Comparison of ENCODE assay signal across 13 mouse cellular contexts in genomic region chr9:20689913-20690312, GRCm38 (mm10). TPM values are rescaled to one million over a fixed set of nuclear protein-coding genes. Genes with fewer than 3 reads are reported as not detected.
DNase-seq lines count a peak whose midpoint lies in the region; ATAC-seq and TF ChIP-seq lines count a peak whose summit lies in the region.
"Had no signal": no experiment of that assay in that cellular context is flagged by ENCODE, and none has a peak within 500 bp of the region (broad histone marks: within the 10 kb centered on the region; RNA-seq: fewer than 3 reads in every experiment).

No protein-coding gene starts in this region.

- peak; percentile 37; the same call in 1 of the 2 replicates for ATAC-seq in heart, embryonic 16.5 days (replicated peaks; ENCODE audit: extremely low read depth, insufficient read depth, low FRiP score)
- ATAC-seq in midbrain, embryonic 15.5 days (replicated peaks) = peak; percentile 58
- ATAC-seq in monocyte, adult 5-6 weeks (replicated peaks; ENCODE audit: insufficient number of reproducible peaks, low FRiP score, low TSS enrichment, poor library complexity, severe bottlenecking) = no peak
- ATAC-seq in liver, embryonic 12.5 days = no peak

- no peaks in the 10 kb centered on the region for H3K9me3 ChIP-seq in heart, embryonic 16.5 days (replicated peaks; ENCODE audit: control insufficient read depth, low read length)
- H3K9me3 ChIP-seq in midbrain, embryonic 15.5 days = no peaks in the 10 kb centered on the region
- no peaks in the 10 kb centered on the region for H3K9me3 ChIP-seq in liver, embryonic 12.5 days (replicated peaks)
- H3K9me3 ChIP-seq: liver, embryonic 13.5 days had no signal

- no peak for DNase-seq in heart, adult 18-20 months
- DNase-seq in brain, embryonic 14.5 days (ENCODE audit: low read depth) = peak; percentile 47
- DNase-seq in heart, postnatal 10 days = peak; percentile 37 to 38
- no peak for DNase-seq in adrenal gland, postnatal 36 days
- DNase-seq: cerebellum, adult 11 months; liver, embryonic 13.5 days; thymus, adult 2 months had no signal

- H3K36me3 ChIP-seq in heart, embryonic 16.5 days (ENCODE audit: control insufficient read depth, insufficient read depth) = no peaks in the 10 kb centered on the region
- no peaks in the 10 kb centered on the region for H3K36me3 ChIP-seq in midbrain, embryonic 15.5 days (replicated peaks)
- H3K36me3 ChIP-seq in liver, embryonic 12.5 days = no peaks in the 10 kb centered on the region
- H3K36me3 ChIP-seq: liver, embryonic 13.5 days had no signal

- H3K27ac ChIP-seq in heart, embryonic 16.5 days (ENCODE audit: low read length) = no peak overlapping the region
- peak overlapping the region; percentile 68 for H3K27ac ChIP-seq in midbrain, embryonic 15.5 days
- no peak overlapping the region for H3K27ac ChIP-seq in liver, embryonic 12.5 days
- H3K27ac ChIP-seq: liver, embryonic 13.5 days had no signal

- peaks cover 11% of the 10 kb centered on the region for H3K4me1 ChIP-seq in heart, embryonic 16.5 days (ENCODE audit: control insufficient read depth, insufficient read depth, low read length)
- H3K4me1 ChIP-seq in midbrain, embryonic 15.5 days = peaks cover 25% of the 10 kb centered on the region
- H3K4me1 ChIP-seq in liver, embryonic 12.5 days = 0 out of 2 replicates have a peak, but pooled peaks cover 7% of the 10 kb centered on the region
- H3K4me1 ChIP-seq: liver, embryonic 13.5 days had no signal

- 2% methylated on average over 4 of the region's 4 CpGs for WGBS in heart, embryonic 16.5 days
- WGBS in midbrain, embryonic 15.5 days = 0% methylated on average over 4 of the region's 4 CpGs
- 9% methylated on average over 4 of the region's 4 CpGs for WGBS in liver, embryonic 12.5 days (ENCODE audit: insufficient replicate concordance)

- intact Hi-C loops in heart, postnatal 10 days (cut with DNase I) = no loop called here

- H3K4me3 ChIP-seq in heart, embryonic 16.5 days (ENCODE audit: low read length) = no peak overlapping the region
- H3K4me3 ChIP-seq in midbrain, embryonic 15.5 days = no peak overlapping the region
- H3K4me3 ChIP-seq in liver, embryonic 12.5 days = no peak overlapping the region
- H3K4me3 ChIP-seq: liver, embryonic 13.5 days; megakaryocyte, embryonic 14.5 days had no signal

- H3K27me3 ChIP-seq in heart, embryonic 16.5 days (ENCODE audit: control insufficient read depth, insufficient read depth, low read length) = peaks cover 7% of the 10 kb centered on the region
- H3K27me3 ChIP-seq in midbrain, embryonic 15.5 days (replicated peaks) = no peaks in the 10 kb centered on the region
- peaks cover 28% of the 10 kb centered on the region for H3K27me3 ChIP-seq in liver, embryonic 12.5 days (replicated peaks)

- TF ChIP-seq CTCF in brain, embryonic 14.5 days (IDR thresholded peaks at IDR 0.05; ENCODE audit: borderline replicate concordance, extremely low read depth, insufficient read depth, insufficient read length) = no peak

- no peak overlapping the region; the same call in 1 of the 2 replicates for H3K9ac ChIP-seq in heart, embryonic 16.5 days (ENCODE audit: low read length)
- H3K9ac ChIP-seq in midbrain, embryonic 15.5 days = no peak overlapping the region
- no peak overlapping the region for H3K9ac ChIP-seq in liver, embryonic 12.5 days
- H3K9ac ChIP-seq: liver, embryonic 13.5 days had no signal

- TF ChIP-seq POLR2A in brain, embryonic 14.5 days (IDR thresholded peaks at IDR 0.05; ENCODE audit: borderline replicate concordance, extremely low read depth, insufficient read depth, insufficient read length, poor library complexity, severe bottlenecking) = no peak

- H3K4me2 ChIP-seq in heart, embryonic 16.5 days (ENCODE audit: low read depth, low read length) = no peak overlapping the region
- no peak overlapping the region for H3K4me2 ChIP-seq in midbrain, embryonic 15.5 days
- no peak overlapping the region for H3K4me2 ChIP-seq in liver, embryonic 12.5 days
- H3K4me2 ChIP-seq: liver, embryonic 13.5 days had no signal

RNA-seq across cellular contexts. Expression of gene Pin1, which starts 38.0 kb away (rescaled TPM):
- polyA plus RNA-seq in heart, embryonic 16.5 days (2015; fragmentation: Nextera tagmentation; extraction: Ambion mirVana) = 47.4 and 48.4 TPM in 2 replicates
- 10 to 100 TPM; 18.5 to 18.9 TPM for total RNA-seq in heart, adult 18-20 months (2021)
- 34.4 and 41.6 TPM in 2 replicates for polyA plus RNA-seq in brain, embryonic 14.5 days (2012; rRNA removed)
- total RNA-seq in heart, postnatal 10 days (2021) = 10 to 100 TPM; 18.7 to 18.8 TPM
- 65.0 and 68.4 TPM in 2 replicates for polyA plus RNA-seq in midbrain, embryonic 15.5 days (2015; fragmentation: Nextera tagmentation; extraction: Ambion mirVana)
- 10 to 100 TPM; 24.5 to 27.8 TPM for total RNA-seq in adrenal gland, postnatal 36 days (2021)
- total RNA-seq in monocyte, adult 5-6 weeks (2017) = 7.1 to 11.7 TPM (median 8.4 TPM) in 3 replicates
- 37.2 and 39.0 TPM in 2 replicates for polyA plus RNA-seq in liver, embryonic 12.5 days (2016; fragmentation: Nextera tagmentation; extraction: Ambion mirVana)

RNA-seq across cellular contexts. Expression of gene Fbxl12, which starts 45.3 kb away (rescaled TPM):
- 19.4 and 21.6 TPM in 2 replicates for polyA plus RNA-seq in heart, embryonic 16.5 days (2015; fragmentation: Nextera tagmentation; extraction: Ambion mirVana)
- 10 to 100 TPM in 1 of 2 experiments, 1 to 10 TPM in 1; 7.6 to 11.3 TPM for total RNA-seq in heart, adult 18-20 months (2021)
- 34.7 and 40.0 TPM in 2 replicates for polyA plus RNA-seq in brain, embryonic 14.5 days (2012; rRNA removed)
- total RNA-seq in heart, postnatal 10 days (2021) = 10 to 100 TPM; 14.3 to 17.3 TPM
- 16.0 and 17.8 TPM in 2 replicates for polyA plus RNA-seq in midbrain, embryonic 15.5 days (2015; fragmentation: Nextera tagmentation; extraction: Ambion mirVana)
- total RNA-seq in adrenal gland, postnatal 36 days (2021) = 10 to 100 TPM; 14.7 to 16.5 TPM
- 12.6 to 30.1 TPM (median 19.3 TPM) in 3 replicates for total RNA-seq in monocyte, adult 5-6 weeks (2017)
- polyA plus RNA-seq in liver, embryonic 12.5 days (2016; fragmentation: Nextera tagmentation; extraction: Ambion mirVana) = 6.2 and 6.4 TPM in 2 replicates

RNA-seq across cellular contexts. Expression of gene Ubl5, which starts 47.2 kb away (rescaled TPM):
- 281 and 320 TPM in 2 replicates for polyA plus RNA-seq in heart, embryonic 16.5 days (2015; fragmentation: Nextera tagmentation; extraction: Ambion mirVana)
- total RNA-seq in heart, adult 18-20 months (2021) = 100 to 1,000 TPM; 236 to 246 TPM
- polyA plus RNA-seq in brain, embryonic 14.5 days (2012; rRNA removed) = 360 and 463 TPM in 2 replicates
- 100 to 1,000 TPM; 221 to 248 TPM for total RNA-seq in heart, postnatal 10 days (2021)
- polyA plus RNA-seq in midbrain, embryonic 15.5 days (2015; fragmentation: Nextera tagmentation; extraction: Ambion mirVana) = 411 and 447 TPM in 2 replicates
- 100 to 1,000 TPM; 354 to 362 TPM for total RNA-seq in adrenal gland, postnatal 36 days (2021)
- total RNA-seq in monocyte, adult 5-6 weeks (2017) = 124 to 185 TPM (median 175 TPM) in 3 replicates
- 307 TPM in 2 replicates for polyA plus RNA-seq in liver, embryonic 12.5 days (2016; fragmentation: Nextera tagmentation; extraction: Ambion mirVana)

RNA-seq across cellular contexts. Expression of gene Olfm2, which starts 56.2 kb away (rescaled TPM):
- polyA plus RNA-seq in heart, embryonic 16.5 days (2015; fragmentation: Nextera tagmentation; extraction: Ambion mirVana) = 1.4 and 1.7 TPM in 2 replicates
- under 1 TPM in 1 of 2 experiments, not detected in 1; 0.31 TPM for total RNA-seq in heart, adult 18-20 months (2021)
- 139 and 162 TPM in 2 replicates for polyA plus RNA-seq in brain, embryonic 14.5 days (2012; rRNA removed)
- total RNA-seq in heart, postnatal 10 days (2021) = 1 to 10 TPM in 1 of 2 experiments, under 1 TPM in 1; 0.50 to 1.2 TPM
- 209 and 213 TPM in 2 replicates for polyA plus RNA-seq in midbrain, embryonic 15.5 days (2015; fragmentation: Nextera tagmentation; extraction: Ambion mirVana)
- total RNA-seq in adrenal gland, postnatal 36 days (2021) = under 1 TPM; 0.79 TPM
- not detected in 3 replicates for total RNA-seq in monocyte, adult 5-6 weeks (2017)
- 0.28 and 0.32 TPM in 2 replicates for polyA plus RNA-seq in liver, embryonic 12.5 days (2016; fragmentation: Nextera tagmentation; extraction: Ambion mirVana)
- total RNA-seq: hematopoietic stem cell, adult 5-6 weeks had no signal

Comparison
In these comparisons a context has a peak if more than half of its experiments do, and no peak if none do; other contexts are left out.
1. DNase-seq: peak in brain, embryonic 14.5 days (single experiment) and heart, postnatal 10 days (2 of 2); none in heart, adult 18-20 months (0 of 2) and adrenal gland, postnatal 36 days (0 of 2).
2. ATAC-seq: peak in heart, embryonic 16.5 days (single experiment) and midbrain, embryonic 15.5 days (single experiment); none in monocyte, adult 5-6 weeks (single experiment) and liver, embryonic 12.5 days (single experiment).